Mouse (Mus musculus) intestine, embryonic 14.5 days (tissue): ENCODE data around the gene Arhgef2. TPM values are rescaled to one million over a fixed set of nuclear protein-coding genes. Genes with fewer than 3 reads are reported as not detected.
"Not testable (repeated sequence)": the region's sequence is repeated elsewhere in the genome, so short reads cannot be mapped to it uniquely, and the experiment has no call there.

Experiments used
- ATAC-seq: fragments of 200-750 bp; cut with Nextera tagmentation; replicated peaks from 2 replicates; pipeline ENCODE4 v1.8.0; 2017; ENCODE audit warnings: low read depth, moderate number of reproducible peaks, moderate TSS enrichment, moderate library complexity; ENCODE audit not compliant: low FRiP score, low TSS enrichment
- DNase-seq: peaks from one replicate; pipeline ENCODE4 v3.0.0-alpha.2; 2018; ENCODE audit warnings: low spot score
- H3K27ac ChIP-seq: fragments of 300-500 bp; sonication (generic); 2 replicates; pipeline ENCODE4 v1.5.1; 2014; ENCODE audit warnings: low read depth, mild to moderate bottlenecking, control low read depth
- H3K27me3 ChIP-seq: fragments of 300-500 bp; sonication (generic); replicated peaks from 2 replicates; pipeline ENCODE4 v1.6.1; 2014; ENCODE audit warnings: low read length, control low read depth; ENCODE audit not compliant: control insufficient read depth, insufficient read depth
- H3K36me3 ChIP-seq: fragments of 300-500 bp; sonication (generic); 2 replicates; pipeline ENCODE4 v1.6.1; 2014; ENCODE audit warnings: low read length, control low read depth; ENCODE audit not compliant: control insufficient read depth, insufficient read depth
- H3K4me1 ChIP-seq: fragments of 300-500 bp; sonication (generic); replicated peaks from 2 replicates; pipeline ENCODE4 v1.6.1; 2014; ENCODE audit warnings: low read length, control low read depth, mixed read lengths; ENCODE audit not compliant: control insufficient read depth, insufficient read depth
- H3K4me2 ChIP-seq: fragments of 300-500 bp; sonication (generic); 2 replicates; pipeline ENCODE4 v1.6.1; 2014; ENCODE audit warnings: low read length
- H3K4me3 ChIP-seq: fragments of 300-500 bp; sonication (generic); 2 replicates; pipeline ENCODE4 v1.5.1; 2014; ENCODE audit warnings: low read depth, low read length, control low read depth, mixed read lengths
- H3K9ac ChIP-seq: fragments of 300-500 bp; sonication (generic); 2 replicates; pipeline ENCODE4 v1.6.1; 2014; ENCODE audit warnings: mild to moderate bottlenecking, low read length
- H3K9me3 ChIP-seq: fragments of 300-500 bp; sonication (generic); 2 replicates; pipeline ENCODE4 v1.6.1; 2016; ENCODE audit warnings: low read length, control low read depth; ENCODE audit not compliant: control insufficient read depth
- WGBS: fragments of 180-500 bp; shearing (Covaris S2); extraction: QIAGEN DNeasy Blood & Tissue Kit; methylation state at CpG from one replicate; pipeline ENCODE4 v1.1.7; 2014; 5-methylcytosine and 5-hydroxymethylcytosine counted together
- polyA plus RNA-seq: library from polyadenylated mRNA; unstranded; fragments of >200 nt; fragmentation: Nextera tagmentation; extraction: Ambion mirVana; gene quantifications from 2 replicates; pipeline ENCODE4 v1.2.1, GENCODE M21; 2014

The Arhgef2 gene
- polyA plus RNA-seq, 1 experiment from 2014 or later, result 87.0 TPM

GRCm38 (mm10) chr3:88568615-88569014 lies 37.2 kb upstream of the Arhgef2 start:
- no peak overlapping the region for H3K4me3 ChIP-seq
- H3K9ac ChIP-seq, result no peak overlapping the region
- DNase-seq (no peak), ATAC-seq (no peak)
- H3K4me2 ChIP-seq, result no peak overlapping the region
- H3K27ac ChIP-seq, result no peak overlapping the region
- H3K36me3 ChIP-seq, result peaks cover 65% of the 10 kb centered on the region
- no peaks in the 10 kb centered on the region for H3K9me3 ChIP-seq
- no peaks in the 10 kb centered on the region for H3K27me3 ChIP-seq
- no peaks in the 10 kb centered on the region for H3K4me1 ChIP-seq
- WGBS, result 95% methylated on average over 2 of the region's 2 CpGs

- H3K9me3 ChIP-seq, result no peaks in the 10 kb centered on the region
- DNase-seq (no peak), ATAC-seq (no peak)
- no peak overlapping the region for H3K4me3 ChIP-seq
- no peak overlapping the region for H3K9ac ChIP-seq
- H3K36me3 ChIP-seq, result peaks cover 60% of the 10 kb centered on the region
- no peak overlapping the region for H3K4me2 ChIP-seq
- 89% methylated on average over 2 of the region's 2 CpGs for WGBS
- no peak overlapping the region for H3K27ac ChIP-seq
- H3K27me3 ChIP-seq, result no peaks in the 10 kb centered on the region
- no peaks in the 10 kb centered on the region for H3K4me1 ChIP-seq
Measured at GRCm38 (mm10) chr3:88569093-88569492, 36.7 kb upstream of the Arhgef2 start.

- 92% methylated on average over 5 of the region's 5 CpGs for whole genome bisulfite sequencing
- Histone ChIP-seq H3K9me3 (no peaks in the 10 kb centered on the region), H3K4me3 (no peak overlapping the region), H3K27ac (no peak overlapping the region), H3K36me3 (peaks cover 54% of the 10 kb centered on the region), H3K4me1 (no peaks in the 10 kb centered on the region), H3K4me2 (no peak overlapping the region), H3K9ac (no peak overlapping the region), H3K27me3 (no peaks in the 10 kb centered on the region)
- DNase-seq (no peak), ATAC-seq (no peak)
Measured at GRCm38 (mm10) chr3:88569694-88570093, 36.1 kb upstream of the Arhgef2 start.

GRCm38 (mm10) chr3:88570341-88570740 lies 35.4 kb upstream of the Arhgef2 start:
- H3K4me3 ChIP-seq, result no peak overlapping the region

GRCm38 (mm10) chr3:88571856-88572255 lies 33.9 kb upstream of the Arhgef2 start:
- WGBS, result 81% methylated on average over 1 of the region's 1 CpGs
- Histone ChIP-seq H3K4me2 (no peak overlapping the region), H3K9ac (no peak overlapping the region), H3K9me3 (no peaks in the 10 kb centered on the region), H3K36me3 (peaks cover 33% of the 10 kb centered on the region), H3K4me3 (no peak overlapping the region), H3K27ac (no peak overlapping the region), H3K4me1 (no peaks in the 10 kb centered on the region), H3K27me3 (no peaks in the 10 kb centered on the region)
- DNase-seq (no peak), ATAC-seq (no peak)

More at GRCm38 (mm10) chr3:88570341-88570740, 35.4 kb upstream of the Arhgef2 start:
- no peak overlapping the region for H3K4me2 ChIP-seq
- H3K27ac ChIP-seq, result no peak overlapping the region
- H3K4me1 ChIP-seq, result no peaks in the 10 kb centered on the region
- ATAC-seq (no peak), DNase-seq (no peak)
- H3K27me3 ChIP-seq, result no peaks in the 10 kb centered on the region
- no peaks in the 10 kb centered on the region for H3K9me3 ChIP-seq
- H3K9ac ChIP-seq, result no peak overlapping the region
- 94% methylated on average over 10 of the region's 10 CpGs for WGBS
- H3K36me3 ChIP-seq, result peaks cover 48% of the 10 kb centered on the region

- no peak overlapping the region for H3K27ac ChIP-seq
- no peaks in the 10 kb centered on the region for H3K4me1 ChIP-seq
- ATAC-seq, result no peak
- DNase-seq, result no peak
- H3K9me3 ChIP-seq, result no peaks in the 10 kb centered on the region
- H3K4me2 ChIP-seq, result no peak overlapping the region
- WGBS, result 72% methylated on average over 2 of the region's 2 CpGs
- H3K9ac ChIP-seq, result no peak overlapping the region
- peaks cover 23% of the 10 kb centered on the region for H3K36me3 ChIP-seq
- H3K27me3 ChIP-seq, result no peaks in the 10 kb centered on the region
- no peak overlapping the region for H3K4me3 ChIP-seq
Measured at GRCm38 (mm10) chr3:88572835-88573234, 32.9 kb upstream of the Arhgef2 start.

GRCm38 (mm10) chr3:88573810-88574209 lies 32.0 kb upstream of the Arhgef2 start:
- WGBS, result 80% methylated on average over 2 of the region's 2 CpGs
- DNase-seq (no peak), ATAC-seq (no peak)
- Histone ChIP-seq H3K36me3 (peaks cover 13% of the 10 kb centered on the region), H3K4me1 (no peaks in the 10 kb centered on the region), H3K4me2 (no peak overlapping the region), H3K9me3 (no peaks in the 10 kb centered on the region), H3K27me3 (no peaks in the 10 kb centered on the region), H3K9ac (no peak overlapping the region), H3K27ac (no peak overlapping the region), H3K4me3 (no peak overlapping the region)

- H3K4me1 ChIP-seq, result peaks cover 6% of the 10 kb centered on the region
- no peak for DNase-seq
- H3K4me2 ChIP-seq, result no peak within 1 kb of the TSS
- no peaks in the 10 kb centered on the region for H3K27me3 ChIP-seq
- ATAC-seq, result no peak
- no peaks in the 10 kb centered on the region for H3K36me3 ChIP-seq
- H3K9ac ChIP-seq, result no peak within 1 kb of the TSS
- 85% methylated on average over 3 of the region's 3 CpGs for WGBS
- no peaks in the 10 kb centered on the region for H3K9me3 ChIP-seq
- H3K4me3 ChIP-seq, result no peak within 1 kb of the TSS
- no peak within 1 kb of the TSS for H3K27ac ChIP-seq
Measured at GRCm38 (mm10) chr3:88575540-88575939, 30.2 kb upstream of the Arhgef2 start, which contains the start of gene Ssr2. Gene Ssr2, plus strand, starts transcription at chr3:88575876.

- H3K9me3 ChIP-seq, H3K4me2 ChIP-seq, H3K9ac ChIP-seq, ATAC-seq, H3K27me3 ChIP-seq, H3K27ac ChIP-seq, DNase-seq, H3K4me3 ChIP-seq, H3K4me1 ChIP-seq: not testable (repeated sequence)
- WGBS, result 74% methylated on average over 5 of the region's 5 CpGs
- H3K36me3 ChIP-seq, result peaks cover 20% of the 10 kb centered on the region
Measured at GRCm38 (mm10) chr3:88577846-88578245, 27.9 kb upstream of the Arhgef2 start.
